Mouse (Mus musculus) NIH3T3 (cell line): Measurements from ENCODE around the gene Arhgef33.

Experiments used
- DNase-seq: peaks from one replicate; pipeline ENCODE4 v3.0.0-alpha.2; 2012; ENCODE audit warnings: low read depth

Gene Arhgef33

GRCm38 (mm10) chr17:80446470-80446869 lies 139.3 kb downstream of the Arhgef33 start:
- DNase-seq, result no peak
